Mouse (Mus musculus) 3134 (cell line): Measurements from ENCODE around the gene Gps2.

Experiments used
- DNase-seq: peaks from one replicate; pipeline ENCODE4 v3.0.0-alpha.2; 2011; ENCODE audit warnings: low spot score; ENCODE audit not compliant: insufficient read length; ENCODE audit errors: extremely low read depth

The Gps2 gene

DNA sequence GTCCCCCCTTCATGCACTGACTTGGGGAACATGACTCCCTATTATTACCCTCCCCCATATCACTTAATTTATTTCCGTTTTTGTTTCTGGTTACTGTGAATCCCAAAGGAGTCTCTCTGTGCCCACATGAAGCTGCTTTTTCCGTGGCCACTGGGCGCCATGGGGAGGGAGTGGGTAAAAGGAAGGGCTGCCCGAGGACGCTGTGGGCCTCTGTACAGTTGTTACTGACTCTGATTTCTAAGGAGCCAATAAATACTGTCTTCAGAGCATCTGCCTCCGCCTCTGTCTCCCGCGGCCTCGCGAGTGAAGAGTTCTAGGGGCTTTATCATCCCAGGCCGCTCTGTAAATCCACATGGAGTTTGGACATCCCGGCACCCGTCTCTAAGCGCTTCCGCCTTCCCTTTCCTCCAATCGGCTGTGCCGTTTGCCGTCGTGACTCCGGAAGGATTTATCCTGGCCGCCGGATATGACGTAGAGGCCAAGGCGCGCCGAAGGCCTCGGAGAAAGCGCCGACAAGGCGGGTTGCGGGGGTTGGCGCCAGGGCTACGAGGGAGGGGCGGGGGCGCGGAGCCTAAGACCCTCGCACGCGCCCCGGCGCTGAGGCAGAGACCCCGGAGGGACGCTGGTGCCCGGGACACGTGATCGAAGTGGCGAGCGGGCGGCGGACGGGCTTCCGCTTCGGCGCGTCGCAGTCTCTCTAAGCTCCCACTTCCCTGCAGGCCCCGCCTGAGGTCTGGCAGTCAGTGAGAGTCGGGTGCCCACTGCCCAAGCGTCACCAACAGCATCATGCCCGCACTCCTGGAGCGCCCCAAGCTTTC lies at the start of gene Gps2:
Gps2 (plus strand) TSS at position 335 of the 818 bp plus-strand sequence.
- DNase-seq, result peak; percentile 87

- DNase-seq, result no peak
Measured at GRCm38 (mm10) chr11:69864138-69864860, 49.4 kb upstream of the Gps2 start.

DNA sequence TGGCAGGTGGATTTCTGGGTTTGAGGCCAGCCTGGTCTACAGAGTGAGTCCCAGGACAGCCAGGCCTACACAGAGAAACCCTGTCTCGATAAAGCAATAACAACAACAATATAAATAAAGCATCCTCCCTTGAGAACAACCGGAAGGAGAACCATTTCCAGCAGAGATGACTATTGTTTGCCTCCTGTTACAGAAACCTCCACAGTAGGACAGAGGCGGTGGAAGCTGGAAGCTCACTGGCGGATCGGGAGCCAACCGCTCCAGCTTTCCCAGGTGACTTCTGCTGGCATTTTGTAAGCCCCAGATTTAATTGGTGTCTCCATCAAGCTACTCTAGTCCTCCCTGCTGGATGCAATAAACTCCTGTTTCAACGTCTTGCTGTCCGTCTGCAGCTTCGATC lies 48.1 kb upstream of the Gps2 start:
- no peak for DNase-seq

DNA sequence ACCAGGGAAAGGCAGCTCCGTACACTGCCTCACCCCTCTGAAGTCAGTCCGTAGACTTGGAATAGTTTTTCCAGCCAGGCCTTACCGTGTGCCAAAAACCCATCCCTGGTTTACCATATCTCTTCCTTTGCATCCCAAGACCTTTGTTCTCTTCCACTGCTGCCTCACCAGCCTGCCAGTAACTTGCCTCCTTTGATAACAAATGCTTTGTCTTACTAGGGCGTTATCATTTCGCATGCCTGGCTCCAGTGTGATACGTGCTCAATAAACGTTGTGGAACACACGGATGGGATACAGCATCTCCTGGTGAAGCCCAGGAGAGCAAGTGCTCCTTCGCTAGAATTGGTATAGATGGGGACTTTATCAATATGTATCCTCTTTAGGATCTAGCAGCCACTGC lies 46.4 kb upstream of the Gps2 start:
- DNase-seq, result no peak

DNA sequence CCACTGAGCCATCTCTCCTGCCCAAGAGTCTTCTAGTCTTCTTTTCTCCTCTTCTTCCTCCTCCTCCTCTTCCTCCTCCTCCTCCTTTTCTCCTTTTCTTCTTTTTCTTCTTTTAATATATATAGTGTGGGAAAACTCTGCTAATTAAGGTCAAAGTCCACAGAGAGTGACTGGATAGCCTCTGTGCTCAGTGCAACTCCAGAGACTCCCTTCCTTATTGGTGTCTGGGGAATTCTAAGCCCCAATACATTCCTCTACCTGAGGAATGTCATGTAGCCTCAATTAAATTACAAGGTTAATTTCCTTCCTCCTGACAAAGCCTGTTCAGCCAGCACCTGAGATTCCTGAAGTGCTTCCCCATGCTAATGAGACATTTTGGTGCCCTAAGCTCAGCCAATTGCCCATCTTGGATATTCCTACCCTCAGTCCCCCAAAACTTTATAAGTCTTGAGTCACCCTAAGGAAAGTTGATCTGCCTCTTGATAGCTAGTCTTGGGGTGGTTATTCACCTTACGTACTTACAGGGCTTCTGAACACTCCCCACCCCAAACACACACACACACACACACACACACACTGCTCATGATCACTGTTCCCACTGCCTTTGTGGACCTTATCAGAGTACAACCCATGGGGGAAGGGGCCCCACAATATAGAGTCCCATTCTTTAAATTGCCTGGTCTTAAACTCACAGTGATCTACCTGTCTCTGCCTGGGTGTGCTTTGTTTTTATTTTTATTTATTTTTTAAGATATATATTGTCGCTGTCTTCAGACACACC lies 43.2 kb upstream of the Gps2 start:
- no peak for DNase-seq

DNA sequence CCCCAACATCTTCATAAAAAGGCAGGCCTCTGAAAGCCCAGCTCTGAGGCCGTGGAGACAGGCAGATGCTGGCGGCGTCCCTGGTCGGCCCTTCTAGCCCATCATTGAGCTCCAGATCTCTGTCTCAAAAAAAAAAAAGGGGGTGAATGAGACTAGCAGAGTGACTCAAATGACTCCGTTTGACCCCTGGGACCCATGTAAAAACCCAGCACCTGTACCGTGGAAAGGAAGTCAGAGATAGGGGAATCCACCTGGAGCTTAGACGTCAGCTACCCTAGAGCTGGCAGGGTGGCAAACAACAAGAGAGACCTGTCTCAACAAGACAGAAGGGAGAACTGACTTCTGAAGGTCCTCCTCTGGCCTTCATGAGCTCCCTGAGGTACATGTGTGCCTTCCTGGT lies 41.9 kb upstream of the Gps2 start:
- DNase-seq, result no peak

GRCm38 (mm10) chr11:69872451-69872850 lies 41.2 kb upstream of the Gps2 start:
- DNase-seq, result peak; percentile 56

DNA sequence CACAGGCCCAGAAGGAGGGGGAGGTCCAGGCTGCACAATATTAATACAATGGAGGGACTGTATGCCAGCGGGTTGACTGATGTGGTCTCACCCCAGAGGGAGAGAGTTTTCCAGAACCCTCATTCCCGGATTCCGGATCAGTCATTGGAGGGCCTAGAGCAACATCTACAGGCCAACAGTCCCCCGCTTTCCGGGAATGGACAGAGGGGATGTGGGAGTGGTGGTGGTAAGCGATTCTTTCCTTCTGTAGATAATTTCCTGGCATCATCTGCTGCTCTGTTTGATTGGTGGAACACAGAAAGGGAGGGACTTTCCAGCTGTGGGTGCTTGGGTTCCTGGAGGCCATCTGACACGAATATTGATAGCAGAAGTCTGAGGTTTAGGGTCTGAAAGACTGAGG lies 37.5 kb upstream of the Gps2 start:
- no peak for DNase-seq

- DNase-seq, result peak; percentile 82
Measured at GRCm38 (mm10) chr11:69876867-69877266, 36.8 kb upstream of the Gps2 start.

DNA sequence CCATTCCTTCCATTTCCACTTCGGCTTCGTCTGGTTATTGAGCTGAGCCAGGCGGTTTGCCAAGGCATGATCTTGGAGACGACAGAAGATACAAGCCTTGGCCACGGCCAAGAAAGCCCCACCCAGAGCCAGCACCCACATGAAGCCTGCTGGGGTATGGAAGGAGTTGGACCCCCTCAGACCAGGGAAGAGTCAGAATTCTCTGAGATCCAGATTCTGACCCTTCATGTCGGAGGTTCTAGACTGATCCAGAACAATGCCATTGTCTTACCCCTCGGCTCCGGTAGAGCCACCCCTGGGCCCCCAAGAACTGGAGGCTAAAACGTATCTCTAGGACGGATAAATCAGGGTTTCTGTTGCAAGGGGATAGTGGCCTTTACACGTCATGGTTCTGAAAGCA lies 35.8 kb upstream of the Gps2 start, which contains the start of gene Tmem95:
Tmem95 (minus strand) TSS at position 141 of the 400 bp plus-strand sequence.
- DNase-seq, result no peak

GRCm38 (mm10) chr11:69878399-69878798 lies 35.3 kb upstream of the Gps2 start:
- no peak for DNase-seq

GRCm38 (mm10) chr11:69878952-69879351 lies 34.7 kb upstream of the Gps2 start:
- DNase-seq, result no peak

GRCm38 (mm10) chr11:69879711-69880110 lies 34.0 kb upstream of the Gps2 start:
- DNase-seq, result no peak

GRCm38 (mm10) chr11:69880506-69880852 lies 33.2 kb upstream of the Gps2 start:
- DNase-seq, result no peak

DNA sequence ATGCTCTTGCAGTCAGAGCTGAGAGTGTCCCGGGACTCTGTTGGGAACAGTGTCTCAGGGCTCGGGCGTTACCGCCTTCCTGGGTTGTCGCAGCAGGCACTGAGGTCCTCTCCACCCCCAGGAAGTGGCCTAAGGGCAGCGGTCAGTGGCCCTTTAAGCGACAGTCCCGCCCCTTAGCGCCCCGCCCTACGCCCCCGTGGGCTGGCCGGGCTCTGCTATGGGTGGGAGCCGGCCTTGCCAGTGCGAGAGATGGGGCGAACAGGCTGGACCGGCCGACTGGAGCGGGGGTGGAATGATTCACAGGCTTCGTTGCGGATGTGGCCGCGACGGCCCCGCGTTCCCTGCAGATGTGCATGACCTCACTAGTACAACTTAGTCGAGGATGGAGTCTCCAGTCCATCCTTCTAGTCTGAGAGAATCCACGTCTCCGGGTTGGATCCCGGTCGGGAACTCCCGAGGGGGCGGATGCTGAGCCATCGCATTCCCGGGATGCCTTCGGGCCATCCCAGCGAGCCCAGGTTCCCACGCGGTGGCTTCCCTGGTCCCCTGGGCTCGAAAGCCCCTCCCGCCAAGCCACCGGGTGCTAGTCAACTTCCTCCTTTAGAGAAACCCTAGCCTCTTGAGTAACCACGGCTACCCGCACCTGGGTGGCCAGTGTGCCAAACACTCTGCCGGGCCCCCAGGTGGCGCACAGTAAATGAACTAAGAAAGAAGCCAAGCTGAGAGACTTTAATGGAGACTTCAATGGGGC lies 32.7 kb upstream of the Gps2 start, which contains the start of gene Kctd11:
Kctd11 (minus strand) TSS at position 554 of the 751 bp plus-strand sequence.
- peak; percentile 97 for DNase-seq

DNA sequence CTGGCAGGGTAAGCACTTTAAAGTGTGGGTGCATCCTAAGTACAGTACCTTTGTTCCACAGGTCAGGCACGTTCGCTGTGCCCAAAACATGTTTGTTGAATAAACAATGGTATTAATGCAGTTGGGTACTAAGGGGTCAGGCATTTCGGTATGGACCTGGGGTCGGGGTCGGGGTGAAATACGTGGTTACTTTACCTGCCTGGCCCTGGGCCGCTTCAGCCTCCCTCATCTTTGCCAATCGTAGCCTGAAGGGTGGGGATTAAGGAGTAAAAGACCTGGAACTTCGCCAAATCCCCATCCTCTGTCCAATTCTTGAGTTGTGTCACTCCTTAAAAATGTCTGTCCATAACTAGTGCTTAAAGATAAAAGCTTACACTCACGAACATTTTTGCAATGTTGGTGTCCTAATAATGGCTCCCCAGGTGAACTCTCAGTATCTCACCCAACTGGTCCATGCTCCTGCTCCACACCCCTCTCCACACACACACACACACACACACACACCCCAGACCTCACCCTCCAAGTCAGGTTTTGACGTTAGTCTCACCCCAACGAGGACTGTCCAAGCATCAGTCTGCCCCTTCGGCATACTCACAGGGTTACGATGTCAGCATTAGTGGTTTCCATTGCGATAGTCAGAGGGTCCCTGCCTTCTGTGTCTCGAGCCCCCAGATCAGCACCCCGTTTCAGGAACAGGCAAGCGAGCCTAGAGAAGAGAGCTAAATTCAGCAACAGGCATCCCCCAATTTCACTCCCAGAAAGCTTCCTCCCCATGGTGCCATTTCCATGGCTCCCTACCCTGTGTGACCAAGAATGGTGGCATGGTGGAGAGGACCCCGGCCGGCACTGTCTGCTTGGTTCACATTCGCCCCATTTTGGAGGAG lies 31.7 kb upstream of the Gps2 start:
- no peak for DNase-seq

GRCm38 (mm10) chr11:69883066-69883465 lies 30.6 kb upstream of the Gps2 start:
- no peak for DNase-seq

DNA sequence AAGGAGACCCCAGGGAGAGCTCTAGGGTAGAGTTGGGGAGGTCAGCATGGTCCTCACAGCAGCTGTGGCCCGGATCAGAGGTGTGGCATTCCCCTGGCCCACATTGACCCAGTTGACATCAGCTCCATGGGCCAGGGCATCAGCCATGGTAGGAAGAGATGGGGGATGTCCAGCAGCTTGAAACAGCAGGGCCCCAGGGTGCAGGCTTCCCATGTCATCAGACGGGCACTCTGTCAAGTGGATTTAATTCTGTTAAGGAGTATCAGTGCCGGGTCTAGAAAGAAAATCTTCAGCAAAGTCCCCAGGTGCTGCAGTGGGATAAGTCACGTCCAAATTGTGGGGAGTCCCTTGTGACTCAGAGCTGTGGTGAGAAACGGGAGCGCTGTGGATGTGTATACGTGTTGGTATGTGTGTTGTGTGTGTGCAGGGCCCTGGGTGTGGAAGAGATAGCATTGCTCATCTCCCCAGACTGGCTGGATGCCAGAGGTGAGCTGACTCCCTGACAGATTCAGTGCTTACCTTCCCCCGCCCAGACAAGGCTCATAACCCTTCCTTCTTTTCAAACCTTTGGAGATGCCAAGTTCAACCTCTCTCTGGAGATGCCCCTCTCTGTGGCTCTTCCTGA lies 30.0 kb upstream of the Gps2 start:
- peak; percentile 48 for DNase-seq

- DNase-seq, result no peak
Measured at GRCm38 (mm10) chr11:69884240-69884639, 29.4 kb upstream of the Gps2 start.
